Mouse (Mus musculus): ENCODE results near the gene Vmn2r83.

Gene Vmn2r83

GRCm38 (mm10) chr10:79537271-79537670, 68.7 kb downstream of the Vmn2r83 start:
- DNase-seq (ENCODE audit: low spot score in 2 of 2) = peak in 1 of 2 experiments; percentile 20

- DNase-seq (ENCODE audit: low spot score in 2 of 2) = peak in 1 of 2 experiments; percentile 19
Observed at GRCm38 (mm10) chr10:79537781-79538180, 69.2 kb downstream of the Vmn2r83 start.

- DNase-seq (ENCODE audit: low spot score in 2 of 2) = peak in 1 of 2 experiments; percentile 40
Observed at GRCm38 (mm10) chr10:79538323-79538722, 69.8 kb downstream of the Vmn2r83 start.

- DNase-seq (ENCODE audit: low spot score in 2 of 2) = peak in 1 of 2 experiments; percentile 23
Observed at GRCm38 (mm10) chr10:79538873-79539272, 70.3 kb downstream of the Vmn2r83 start.

GRCm38 (mm10) chr10:79539701-79540495, 71.4 kb downstream of the Vmn2r83 start:
- DNase-seq (ENCODE audit: low spot score in 2 of 2) = peak; percentile 18 to 22

- peak in 1 of 2 experiments; percentile 26 for DNase-seq (ENCODE audit: low spot score in 2 of 2)
Observed at GRCm38 (mm10) chr10:79540746-79541145, 72.2 kb downstream of the Vmn2r83 start.

GRCm38 (mm10) chr10:79541522-79541921, 73.0 kb downstream of the Vmn2r83 start:
- peak in 1 of 2 experiments; percentile 22 for DNase-seq (ENCODE audit: low spot score in 2 of 2)

GRCm38 (mm10) chr10:79542171-79542570, 73.6 kb downstream of the Vmn2r83 start:
- peak; percentile 18 for DNase-seq (ENCODE audit: low spot score in 2 of 2)

Data from right cerebral cortex, postnatal 10 days (tissue).